Comparison of ENCODE assay signal across 12 mouse cellular contexts in the genomic region with DNA sequence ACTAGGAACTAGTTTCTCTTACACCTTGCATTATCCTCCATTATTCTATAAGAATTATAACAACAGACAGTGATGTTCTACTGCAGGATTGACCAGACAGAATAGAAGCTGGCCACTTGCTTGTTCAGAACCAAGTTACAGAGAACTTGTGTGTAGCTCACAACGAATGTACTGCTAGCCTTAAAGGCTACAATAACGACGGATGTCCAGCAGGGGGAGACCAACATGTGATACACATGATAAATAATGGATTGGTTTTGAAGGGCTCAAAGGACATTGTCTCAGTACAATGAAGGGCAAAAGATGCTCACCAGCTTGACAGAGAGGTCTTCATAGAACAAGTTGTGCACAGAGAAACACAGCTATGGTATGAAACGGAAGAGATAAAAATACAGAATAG.
DNase-seq lines count a peak whose midpoint lies in the region.
"Had no signal": no experiment of that assay in that cellular context is flagged by ENCODE, and none has a peak within 500 bp of the region (broad histone marks: within the 10 kb centered on the region; RNA-seq: fewer than 3 reads in every experiment).

No protein-coding gene starts in this region.

- DNase-seq in cerebellum, postnatal 10 days, result peak; percentile 55 to 56
- DNase-seq in cerebellum, adult 11-12 months, result no peak
- peak; percentile 9 to 10 for DNase-seq in kidney, postnatal 4 days
- no peak for DNase-seq in kidney, postnatal 14 days
- DNase-seq in 416B (ENCODE audit: low read depth) (peak; percentile 30), ZHBTc4 (ENCODE audit: low read depth, low spot score) (peak; percentile 68)
- no peak for DNase-seq in layer of hippocampus, adult 11-12 months (ENCODE audit: low spot score)
- DNase-seq in testis, postnatal 14 days (ENCODE audit: low spot score), result no peak
- DNase-seq: cerebellum, adult 8-10 months; kidney, postnatal 25 days; lung, adult 18-20 months; thymus, postnatal 14 days had no signal

Comparison
In these comparisons a context has a peak if more than half of its experiments do, and no peak if none do; other contexts are left out.
1. DNase-seq: peak in cerebellum, postnatal 10 days (2 of 2), kidney, postnatal 4 days (2 of 2), 416B (single experiment) and ZHBTc4 (single experiment); none in cerebellum, adult 11-12 months (single experiment), kidney, postnatal 14 days (single experiment), layer of hippocampus, adult 11-12 months (single experiment) and testis, postnatal 14 days (single experiment).